Mouse (Mus musculus) adrenal gland, postnatal 36 days (tissue): ENCODE data around the gene Nfxl1. TPM values are rescaled to one million over a fixed set of nuclear protein-coding genes. Genes with fewer than 3 reads are reported as not detected.
A peak's percentile ranks its signal among the peaks of the same experiment; 100 is the strongest.
"Not testable (repeated sequence)": the region's sequence is repeated elsewhere in the genome, so short reads cannot be mapped to it uniquely, and the experiment has no call there.

Experiments used
- DNase-seq, 2 experiments: peaks; one replicate each; pipeline ENCODE4 v3.0.0; 2021; ENCODE audit warnings: mixed read lengths in 1 of 2
- long read RNA-seq, 2 experiments: library from polyadenylated mRNA; stranded (forward); transcript quantifications; one replicate each; pipeline ENCODE4 v2.0.0; 2021; ENCODE audit warnings: borderline sequencing depth in 2 of 2
- total RNA-seq, 2 experiments: library from RNA; stranded (reverse); gene quantifications; 2 replicates each; pipeline ENCODE4 v1.2.3; 2021

Nfxl1 gene
- 10 to 100 TPM; 11.9 to 16.7 TPM for total RNA-seq
- long read RNA-seq, experiment 1, transcript Nfxl1-202 (23 exons, 3,712 nt): major isoform, 5 of 11 reads
- long read RNA-seq, experiment 1, partial matches to known transcripts: 3 of 11 reads
- long read RNA-seq, experiment 1, other reads (novel, unspliced or antisense): 1 of 11 reads
- long read RNA-seq, experiment 2, partial matches to known transcripts: 1 of 4 reads
- long read RNA-seq, experiment 2, other reads (novel, unspliced or antisense): 1 of 4 reads

GRCm38 (mm10) chr5:72559544-72560049 lies at the start of gene Nfxl1:
Gene Nfxl1 (minus strand): TSS chr5:72559684.
- peak; percentile 97 for DNase-seq

- no peak for DNase-seq
These were observed 43.7 kb upstream of the Nfxl1 start for GRCm38 (mm10) chr5:72603138-72603537.

- peak; percentile 76 to 79 for DNase-seq
These were observed 41.5 kb upstream of the Nfxl1 start for GRCm38 (mm10) chr5:72601006-72601405.

- DNase-seq: peak; percentile 20
These were observed 27.8 kb upstream of the Nfxl1 start, which contains the start of gene Gm5868 for GRCm38 (mm10) chr5:72587192-72587681. Gene Gm5868 (minus strand): TSS chr5:72587551.

- DNase-seq: not testable (repeated sequence)
These were observed 27.2 kb upstream of the Nfxl1 start for GRCm38 (mm10) chr5:72586667-72587191.

- DNase-seq: peak; percentile 14 to 23
These were observed 26.6 kb upstream of the Nfxl1 start for GRCm38 (mm10) chr5:72586122-72586521.

- DNase-seq: not testable (repeated sequence)
These were observed 21.5 kb upstream of the Nfxl1 start, which contains the start of gene Zar1 for GRCm38 (mm10) chr5:72580970-72581332. Gene Zar1 (minus strand): TSS chr5:72581254.

GRCm38 (mm10) chr5:72580088-72580969 lies 20.8 kb upstream of the Nfxl1 start:
- peak; percentile 14 to 15 for DNase-seq

GRCm38 (mm10) chr5:72579599-72579998 lies 20.1 kb upstream of the Nfxl1 start:
- not testable (repeated sequence) for DNase-seq

GRCm38 (mm10) chr5:72565621-72566020 lies 6.1 kb upstream of the Nfxl1 start:
- DNase-seq: no peak

- not testable (repeated sequence) for DNase-seq
These were observed 3.7 kb upstream of the Nfxl1 start for GRCm38 (mm10) chr5:72563183-72563582.

- DNase-seq: no peak
These were observed 1.6 kb upstream of the Nfxl1 start for GRCm38 (mm10) chr5:72560976-72561628.

GRCm38 (mm10) chr5:72558716-72559526 lies 563 bp downstream of the Nfxl1 start:
- DNase-seq: peak in 1 of 2 experiments; percentile 36

GRCm38 (mm10) chr5:72556245-72556644 lies 3.2 kb downstream of the Nfxl1 start:
- no peak for DNase-seq

- DNase-seq: no peak
These were observed 8.3 kb downstream of the Nfxl1 start for GRCm38 (mm10) chr5:72551209-72551608.

GRCm38 (mm10) chr5:72528896-72529295 lies 30.6 kb downstream of the Nfxl1 start:
- peak; percentile 65 to 67 for DNase-seq

- DNase-seq: no peak
These were observed 45.7 kb downstream of the Nfxl1 start for GRCm38 (mm10) chr5:72513808-72514207.

GRCm38 (mm10) chr5:72505740-72506139 lies 53.7 kb downstream of the Nfxl1 start:
- DNase-seq: peak in 1 of 2 experiments; percentile 10

GRCm38 (mm10) chr5:72503531-72504523 lies 55.7 kb downstream of the Nfxl1 start, which contains the start of gene Corin:
Gene Corin (minus strand): TSS chr5:72504473.
- peak in 1 of 2 experiments; percentile 3 for DNase-seq

- DNase-seq: no peak
These were observed 56.7 kb downstream of the Nfxl1 start for GRCm38 (mm10) chr5:72502778-72503177.
